Mouse (Mus musculus): Measurements from ENCODE around the gene Dffb. TPM values are rescaled to one million over a fixed set of nuclear protein-coding genes. Genes with fewer than 3 reads are reported as not detected.
A peak's percentile ranks its signal among the peaks of the same experiment; 100 is the strongest.

Dffb gene
- total and polyA plus RNA-seq, 2 experiments from 2014 or later, result 9.7 to 20.8 TPM

GRCm38 (mm10) chr4:154019571-154019970 lies 44.6 kb upstream of the Dffb start:
- Histone ChIP-seq H3K4me2 (ENCODE audit: low read depth, low read length, poor library complexity, severe bottlenecking) (no peak overlapping the region), H3K4me1 (ENCODE audit: insufficient read depth, low read length) (no peaks in the 10 kb centered on the region), H3K4me3 (ENCODE audit: low read depth, low read length) (no peak overlapping the region), H3K36me3 (ENCODE audit: insufficient read depth, low read length) (peaks cover 60% of the 10 kb centered on the region), H3K9me3 (ENCODE audit: low read length) (no peaks in the 10 kb centered on the region), H3K9ac (replicated peaks; ENCODE audit: low read length, poor library complexity, severe bottlenecking) (no peak overlapping the region), H3K27ac (ENCODE audit: low read depth, low read length) (no peak overlapping the region), H3K27me3 (ENCODE audit: insufficient read depth, low read length) (no peaks in the 10 kb centered on the region)
- DNase-seq (ENCODE audit: low spot score) (no peak), ATAC-seq (ENCODE audit: low FRiP score) (no peak)
- TF ChIP-seq CTCF (IDR thresholded peaks at IDR 0.05), result peak; percentile 58
- 80% methylated on average over 7 of the region's 7 CpGs for WGBS

GRCm38 (mm10) chr4:154015476-154015875 lies 40.5 kb upstream of the Dffb start:
- Histone ChIP-seq H3K27me3 (ENCODE audit: insufficient read depth, low read length) (no peaks in the 10 kb centered on the region), H3K4me3 (ENCODE audit: low read depth, low read length) (no peak overlapping the region), H3K36me3 (ENCODE audit: insufficient read depth, low read length) (peaks cover 46% of the 10 kb centered on the region), H3K9me3 (ENCODE audit: low read length) (no peaks in the 10 kb centered on the region), H3K4me2 (ENCODE audit: low read depth, low read length, poor library complexity, severe bottlenecking) (no peak overlapping the region), H3K4me1 (ENCODE audit: insufficient read depth, low read length) (peaks cover 13% of the 10 kb centered on the region), H3K9ac (replicated peaks; ENCODE audit: low read length, poor library complexity, severe bottlenecking) (no peak overlapping the region), H3K27ac (ENCODE audit: low read depth, low read length) (no peak overlapping the region)
- TF ChIP-seq CTCF (IDR thresholded peaks at IDR 0.05), result no peak
- no peak for DNase-seq (ENCODE audit: low spot score)
- no peak for ATAC-seq (ENCODE audit: low FRiP score)
- 90% methylated on average over 11 of the region's 11 CpGs for WGBS

DNA sequence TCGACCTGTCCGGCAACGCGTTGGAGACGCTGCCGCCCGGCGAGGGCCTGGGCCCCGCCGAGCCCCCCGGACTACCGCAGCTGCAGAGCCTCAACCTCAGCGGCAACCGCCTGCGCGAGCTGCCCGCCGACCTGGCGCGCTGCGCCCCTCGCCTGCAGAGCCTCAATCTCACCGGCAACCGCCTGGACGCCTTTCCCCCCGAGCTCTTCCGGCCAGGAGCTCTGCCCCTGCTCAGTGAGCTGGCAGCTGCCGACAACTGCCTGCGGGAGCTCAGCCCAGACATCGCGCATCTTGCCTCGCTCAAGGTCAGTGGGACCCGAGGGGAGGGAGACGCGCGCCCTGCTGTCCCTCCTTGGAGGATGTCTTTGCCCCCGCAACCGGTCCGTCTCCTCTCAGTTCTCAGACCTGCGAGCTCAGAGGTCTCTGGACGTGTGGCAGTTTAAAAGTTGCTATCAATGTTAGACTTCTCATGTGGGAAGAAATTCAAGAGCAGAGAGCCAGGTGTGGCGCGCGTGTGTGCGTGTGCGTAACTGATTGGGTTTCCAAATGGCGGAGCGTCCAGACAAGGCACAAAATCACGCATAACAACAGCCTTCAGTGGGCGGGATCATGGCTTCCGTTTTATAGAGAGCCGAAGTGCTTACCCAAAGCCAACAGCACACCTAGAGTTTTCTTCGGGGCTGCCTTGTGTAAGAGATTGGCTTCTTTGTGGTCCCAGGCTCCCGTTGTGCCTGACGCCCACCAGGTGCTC lies 37.4 kb upstream of the Dffb start:
- Histone ChIP-seq H3K4me2 (ENCODE audit: low read depth, low read length, poor library complexity, severe bottlenecking) (peak overlapping the region; percentile 88), H3K27ac (ENCODE audit: low read depth, low read length) (peak overlapping the region; percentile 74), H3K4me3 (ENCODE audit: low read depth, low read length) (peak overlapping the region; percentile 98), H3K27me3 (ENCODE audit: insufficient read depth, low read length) (no peaks in the 10 kb centered on the region), H3K9me3 (ENCODE audit: low read length) (no peaks in the 10 kb centered on the region), H3K36me3 (ENCODE audit: insufficient read depth, low read length) (peaks cover 18% of the 10 kb centered on the region), H3K4me1 (ENCODE audit: insufficient read depth, low read length) (peaks cover 13% of the 10 kb centered on the region), H3K9ac (replicated peaks; ENCODE audit: low read length, poor library complexity, severe bottlenecking) (peak overlapping the region; percentile 96)
- TF ChIP-seq CTCF (IDR thresholded peaks at IDR 0.05), result no peak
- DNase-seq (ENCODE audit: low spot score) (peak; percentile 27), ATAC-seq (ENCODE audit: low FRiP score) (peak; percentile 8; the same call in 1 of the 2 replicates)
- WGBS, result 4% methylated on average over 43 of the region's 55 CpGs

- Histone ChIP-seq H3K9ac (replicated peaks; ENCODE audit: low read length, poor library complexity, severe bottlenecking) (peak within 1 kb of the TSS; percentile 96), H3K27ac (ENCODE audit: low read depth, low read length) (peak within 1 kb of the TSS; percentile 74), H3K9me3 (ENCODE audit: low read length) (no peaks in the 10 kb centered on the region), H3K27me3 (ENCODE audit: insufficient read depth, low read length) (no peaks in the 10 kb centered on the region), H3K4me1 (ENCODE audit: insufficient read depth, low read length) (peaks cover 13% of the 10 kb centered on the region), H3K4me2 (ENCODE audit: low read depth, low read length, poor library complexity, severe bottlenecking) (peak within 1 kb of the TSS; percentile 88), H3K4me3 (ENCODE audit: low read depth, low read length) (peak within 1 kb of the TSS; percentile 98), H3K36me3 (ENCODE audit: insufficient read depth, low read length) (peaks cover 18% of the 10 kb centered on the region)
- WGBS, result 0% methylated on average over 38 of the region's 59 CpGs
- ATAC-seq (ENCODE audit: low FRiP score) (peak; percentile 90), DNase-seq (ENCODE audit: low spot score) (peak; percentile 91)
- 0 out of 2 replicates have a peak, but pooled peaks have one; percentile 6 for TF ChIP-seq CTCF (IDR thresholded peaks at IDR 0.05)
Measured at GRCm38 (mm10) chr4:154011646-154012089, 36.7 kb upstream of the Dffb start, which contains the start of gene Lrrc47. Lrrc47 (plus strand) TSS chr4:154011731.

DNA sequence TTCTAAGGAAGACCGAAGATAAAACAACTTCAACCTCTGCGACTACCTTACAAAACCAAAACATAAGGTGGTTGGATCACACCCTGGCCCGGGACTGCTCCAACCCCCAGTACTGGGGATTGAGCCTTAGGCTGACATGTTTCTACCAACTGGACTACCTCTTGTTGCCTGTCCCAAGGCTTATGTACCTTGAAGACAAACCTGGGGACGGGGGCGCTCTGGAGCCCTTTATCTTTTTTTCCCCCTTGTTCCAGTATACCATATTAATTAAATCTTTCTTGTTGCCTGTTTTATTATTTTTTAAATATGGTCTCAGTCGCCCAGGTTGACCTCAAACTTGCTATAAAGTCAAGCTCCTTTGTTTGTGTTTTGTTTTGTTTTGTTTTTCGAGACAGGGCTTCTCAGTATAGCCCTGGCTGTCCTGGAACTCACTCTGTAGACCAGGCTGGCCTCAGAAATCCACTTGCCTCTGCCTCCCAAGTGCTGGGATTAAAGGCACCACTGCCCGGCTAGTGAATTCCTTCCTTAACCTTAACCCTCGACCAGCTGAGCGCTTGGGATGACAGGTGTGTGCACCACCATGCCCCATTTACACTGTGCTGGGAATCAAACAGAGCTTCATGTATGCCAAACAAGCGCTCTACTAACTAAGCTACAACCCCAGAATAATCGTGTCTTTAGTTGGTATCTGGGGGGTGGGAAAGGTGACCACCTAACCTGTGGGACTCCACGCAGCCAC lies 36.1 kb upstream of the Dffb start:
- DNase-seq (ENCODE audit: low spot score) (no peak), ATAC-seq (ENCODE audit: low FRiP score) (no peak; the same call in 1 of the 2 replicates)
- peak overlapping the region; percentile 98 for H3K4me3 ChIP-seq (ENCODE audit: low read depth, low read length)
- no peaks in the 10 kb centered on the region for H3K9me3 ChIP-seq (ENCODE audit: low read length)
- H3K9ac ChIP-seq (replicated peaks; ENCODE audit: low read length, poor library complexity, severe bottlenecking), result peak overlapping the region; percentile 96
- peak overlapping the region; percentile 62 for H3K27ac ChIP-seq (ENCODE audit: low read depth, low read length)
- H3K4me1 ChIP-seq (ENCODE audit: insufficient read depth, low read length), result peaks cover 13% of the 10 kb centered on the region
- no peak for TF ChIP-seq CTCF (IDR thresholded peaks at IDR 0.05)
- WGBS, result 28% methylated on average over 13 of the region's 13 CpGs
- peak overlapping the region; percentile 88 for H3K4me2 ChIP-seq (ENCODE audit: low read depth, low read length, poor library complexity, severe bottlenecking)
- no peaks in the 10 kb centered on the region for H3K27me3 ChIP-seq (ENCODE audit: insufficient read depth, low read length)
- peaks cover 18% of the 10 kb centered on the region for H3K36me3 ChIP-seq (ENCODE audit: insufficient read depth, low read length)

All from midbrain, postnatal 0 days (tissue).